Mouse (Mus musculus) intestine, postnatal 0 days (tissue): ENCODE data around the gene Rpl26. TPM values are rescaled to one million over a fixed set of nuclear protein-coding genes. Genes with fewer than 3 reads are reported as not detected.

Experiments used
- ATAC-seq: fragments of 200-750 bp; cut with Nextera tagmentation; 2 replicates; pipeline ENCODE4 v1.8.0; 2017; ENCODE audit warnings: mild to moderate bottlenecking, moderate TSS enrichment, moderate library complexity
- H3K27ac ChIP-seq: fragments of 300-500 bp; sonication (generic); 2 replicates; pipeline ENCODE4 v1.5.1; 2014; ENCODE audit warnings: mild to moderate bottlenecking, low read depth, low read length, moderate library complexity
- H3K27me3 ChIP-seq: fragments of 300-500 bp; sonication (generic); replicated peaks from 2 replicates; pipeline ENCODE4 v1.6.1; 2014; ENCODE audit warnings: low read length, mixed read lengths; ENCODE audit not compliant: control insufficient read depth, insufficient read depth
- H3K36me3 ChIP-seq: fragments of 300-500 bp; sonication (generic); 2 replicates; pipeline ENCODE4 v1.6.1; 2014; ENCODE audit warnings: mild to moderate bottlenecking, moderate library complexity; ENCODE audit not compliant: control insufficient read depth, insufficient read depth
- H3K4me1 ChIP-seq: fragments of 300-500 bp; sonication (generic); replicated peaks from 2 replicates; pipeline ENCODE4 v1.6.1; 2014; ENCODE audit warnings: antibody characterized with exemption, low read length, mixed read lengths; ENCODE audit not compliant: control insufficient read depth, insufficient read depth
- H3K4me2 ChIP-seq: fragments of 300-500 bp; sonication (generic); replicated peaks from 2 replicates; pipeline ENCODE4 v1.6.1; 2014; ENCODE audit warnings: low read depth, mild to moderate bottlenecking, moderate library complexity
- H3K4me3 ChIP-seq: fragments of 300-500 bp; sonication (generic); 2 replicates; pipeline ENCODE4 v1.5.1; 2014; ENCODE audit warnings: low read depth, low read length
- H3K9ac ChIP-seq: fragments of 300-500 bp; sonication (generic); 2 replicates; pipeline ENCODE4 v1.6.1; 2014; ENCODE audit warnings: mild to moderate bottlenecking, low read depth, low read length
- H3K9me3 ChIP-seq: fragments of 300-500 bp; sonication (generic); 2 replicates; pipeline ENCODE4 v1.6.1; 2016; ENCODE audit warnings: mixed run types; ENCODE audit not compliant: control insufficient read depth
- CTCF ChIP-seq: sonication (generic); IDR thresholded peaks from 2 replicates; pipeline ENCODE4 v1.5.1; 2016; ENCODE audit warnings: low read depth, mild to moderate bottlenecking, control low read depth, antibody characterized with exemption, moderate library complexity
- WGBS: fragments of 180-500 bp; shearing (Covaris S2); extraction: QIAGEN DNeasy Blood & Tissue Kit; methylation state at CpG from one replicate; pipeline ENCODE4 v1.1.7; 2014; 5-methylcytosine and 5-hydroxymethylcytosine counted together
- polyA plus RNA-seq: library from polyadenylated mRNA; unstranded; fragments of >200 nt; fragmentation: Nextera tagmentation; extraction: Ambion mirVana; gene quantifications from 2 replicates; pipeline ENCODE4 v1.2.1, GENCODE M21; 2015

The Rpl26 gene
- polyA plus RNA-seq, 1 experiment from 2014 or later, result 623 TPM

DNA sequence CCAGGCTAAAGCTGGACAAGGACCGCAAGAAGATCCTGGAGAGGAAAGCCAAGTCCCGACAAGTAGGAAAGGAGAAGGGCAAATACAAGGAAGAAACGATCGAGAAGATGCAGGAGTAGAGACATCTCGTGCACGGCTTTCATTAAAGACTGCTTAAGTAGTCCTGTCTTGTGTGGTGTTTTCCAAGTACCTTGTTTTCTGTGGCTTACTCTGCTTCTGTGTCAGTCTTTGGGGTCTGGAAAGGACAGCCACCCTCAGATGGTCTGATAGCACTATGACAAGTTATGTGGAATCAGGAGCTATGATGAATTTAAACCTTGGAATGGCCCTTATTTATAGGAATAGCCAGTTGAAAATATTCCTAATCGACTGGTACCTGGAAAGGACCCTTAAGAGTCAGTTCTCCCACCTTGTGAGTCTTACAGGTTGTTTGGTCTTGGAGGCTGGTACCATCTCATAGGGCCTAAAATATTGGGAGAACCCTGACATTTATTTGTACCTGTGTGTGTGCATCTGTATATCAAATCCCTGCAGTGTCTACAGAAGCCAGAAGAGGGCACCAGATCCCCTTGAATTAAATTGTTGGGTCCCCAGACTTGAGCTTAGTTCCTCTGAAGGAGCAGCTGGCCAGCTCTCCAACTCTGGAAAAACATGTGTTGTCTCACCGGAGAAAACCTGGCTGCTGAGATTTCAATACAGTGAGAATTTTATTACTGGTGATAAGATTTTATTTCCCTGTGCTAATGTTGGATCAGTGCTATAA lies 3.2 kb downstream of the Rpl26 start:
- Histone ChIP-seq H3K9ac (no peak overlapping the region), H3K4me2 (no peak overlapping the region), H3K27ac (no peak overlapping the region), H3K36me3 (peaks cover 34% of the 10 kb centered on the region), H3K4me1 (0 out of 2 replicates have a peak, but pooled peaks cover 3% of the 10 kb centered on the region), H3K4me3 (no peak overlapping the region), H3K27me3 (no peaks in the 10 kb centered on the region), H3K9me3 (no peaks in the 10 kb centered on the region)
- 77% methylated on average over 8 of the region's 8 CpGs for WGBS
- peak; percentile 79 for TF ChIP-seq CTCF
- no peak for ATAC-seq

DNA sequence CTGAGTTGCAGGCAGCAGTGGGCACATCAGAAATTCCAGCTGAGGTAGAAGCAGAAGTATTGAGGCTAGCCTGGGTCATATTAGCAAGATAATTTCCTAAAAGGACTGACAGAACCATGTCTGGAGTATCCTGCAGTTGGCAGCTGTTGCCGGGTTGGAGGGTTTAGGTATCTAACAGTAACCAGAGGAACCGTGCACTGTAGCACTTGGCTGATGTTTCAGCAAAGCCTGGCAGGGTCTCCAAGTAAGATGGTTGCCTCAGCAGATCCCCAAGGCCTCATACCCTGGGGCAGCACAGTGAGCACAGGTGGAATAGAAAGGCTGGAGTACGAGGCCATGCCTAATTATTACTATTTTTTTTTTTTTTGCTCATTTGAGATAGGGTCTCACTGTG lies 3.8 kb downstream of the Rpl26 start:
- WGBS, result 84% methylated on average over 3 of the region's 3 CpGs
- no peaks in the 10 kb centered on the region for H3K9me3 ChIP-seq
- no peak overlapping the region for H3K27ac ChIP-seq
- ATAC-seq, result no peak
- H3K9ac ChIP-seq, result no peak overlapping the region
- H3K36me3 ChIP-seq, result peaks cover 34% of the 10 kb centered on the region
- H3K4me1 ChIP-seq, result 0 out of 2 replicates have a peak, but pooled peaks cover 3% of the 10 kb centered on the region
- no peak for TF ChIP-seq CTCF
- no peak overlapping the region for H3K4me2 ChIP-seq
- H3K27me3 ChIP-seq, result no peaks in the 10 kb centered on the region
- no peak overlapping the region for H3K4me3 ChIP-seq

DNA sequence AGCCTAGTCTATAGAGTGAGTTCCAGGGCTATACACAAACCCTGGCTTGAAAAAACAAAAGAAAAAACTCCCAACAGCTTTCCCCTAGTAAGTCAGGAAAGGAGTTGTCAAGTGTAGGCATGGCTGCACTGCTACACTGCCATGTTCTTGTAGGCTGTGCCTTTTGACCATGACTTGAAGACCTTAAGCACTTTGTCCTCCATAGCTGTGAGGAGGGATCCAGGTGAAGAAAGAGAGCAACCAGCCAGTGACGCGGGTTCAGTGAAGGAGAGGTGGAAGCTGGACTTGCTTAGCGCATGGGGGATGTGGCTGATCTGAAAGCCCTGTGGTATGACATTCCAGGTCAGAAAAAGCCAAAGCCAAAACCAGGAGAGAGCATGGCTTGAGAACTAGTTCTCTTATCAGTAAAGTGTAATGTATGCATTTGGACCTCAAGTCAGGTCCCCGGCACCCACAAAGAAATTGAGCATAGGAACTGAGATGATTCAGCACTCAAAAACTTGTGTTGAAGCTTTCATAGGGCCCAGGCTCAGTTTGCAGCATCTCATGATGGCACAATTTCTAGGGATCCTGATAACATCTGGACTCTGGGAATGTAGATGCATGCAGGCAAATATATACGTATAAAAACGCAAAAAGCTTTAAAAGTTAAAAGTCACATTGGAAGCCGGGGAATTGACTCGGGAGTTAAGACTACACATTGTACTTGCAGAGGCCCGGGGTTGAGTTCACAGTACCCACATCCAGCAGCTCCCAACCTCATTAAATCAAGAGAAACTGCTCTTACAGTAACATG lies 4.5 kb downstream of the Rpl26 start:
- TF ChIP-seq CTCF, result no peak
- no peaks in the 10 kb centered on the region for H3K9me3 ChIP-seq
- no peak overlapping the region for H3K9ac ChIP-seq
- 89% methylated on average over 9 of the region's 9 CpGs for WGBS
- no peak overlapping the region for H3K4me3 ChIP-seq
- H3K27ac ChIP-seq, result peak overlapping the region; percentile 21; the same call in 1 of the 2 replicates
- no peak overlapping the region for H3K4me2 ChIP-seq
- 0 out of 2 replicates have a peak, but pooled peaks cover 2% of the 10 kb centered on the region for H3K4me1 ChIP-seq
- H3K27me3 ChIP-seq, result no peaks in the 10 kb centered on the region
- ATAC-seq, result no peak
- H3K36me3 ChIP-seq, result peaks cover 34% of the 10 kb centered on the region

DNA sequence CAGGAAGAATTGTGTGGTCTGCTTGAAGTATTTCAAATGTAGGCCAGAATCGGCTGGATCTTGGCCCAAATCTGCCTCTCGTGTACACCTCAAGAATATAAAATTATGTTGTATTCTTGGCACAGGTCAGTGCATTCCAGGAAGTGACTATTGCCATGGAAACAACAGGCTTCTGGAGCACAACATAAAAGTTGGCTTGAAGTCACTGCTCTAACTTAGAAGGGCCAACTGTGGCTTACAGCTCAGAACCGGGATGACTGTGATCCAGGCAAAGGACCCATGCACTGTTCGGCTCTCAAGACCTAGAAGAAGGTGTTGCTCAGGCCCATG lies 5.0 kb downstream of the Rpl26 start:
- Histone ChIP-seq H3K27ac (0 out of 2 replicates have a peak overlapping the region, but pooled peaks have one; percentile 21), H3K4me2 (no peak overlapping the region), H3K36me3 (peaks cover 34% of the 10 kb centered on the region), H3K27me3 (no peaks in the 10 kb centered on the region), H3K4me3 (no peak overlapping the region), H3K9me3 (no peaks in the 10 kb centered on the region), H3K9ac (no peak overlapping the region), H3K4me1 (no peaks in the 10 kb centered on the region)
- no peak for TF ChIP-seq CTCF
- WGBS, result 60% methylated on average over 4 of the region's 4 CpGs
- no peak for ATAC-seq

DNA sequence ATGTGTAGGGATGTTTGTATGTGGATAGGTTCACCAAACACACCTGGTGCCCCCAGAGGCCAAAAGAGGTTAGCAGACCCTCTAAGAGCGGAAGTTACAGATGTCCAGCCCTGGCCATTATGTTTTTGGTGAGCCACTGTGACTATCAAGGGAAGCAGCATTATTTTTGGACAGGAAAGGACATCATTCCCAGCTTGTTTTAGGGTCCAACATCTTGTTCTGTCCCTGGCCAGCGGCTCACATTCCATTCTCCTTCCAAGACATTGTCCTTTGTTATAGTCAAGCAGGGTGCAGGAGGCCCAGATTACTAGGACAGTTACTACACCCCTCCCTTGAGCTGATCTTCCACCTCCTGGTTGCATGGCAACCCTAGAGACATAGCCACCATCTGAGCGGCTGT lies 5.9 kb downstream of the Rpl26 start:
- Histone ChIP-seq H3K27ac (no peak overlapping the region), H3K4me3 (no peak overlapping the region), H3K9me3 (no peaks in the 10 kb centered on the region), H3K9ac (no peak overlapping the region), H3K4me2 (no peak overlapping the region), H3K4me1 (no peaks in the 10 kb centered on the region), H3K27me3 (no peaks in the 10 kb centered on the region), H3K36me3 (peaks cover 34% of the 10 kb centered on the region)
- no peak for ATAC-seq
- 67% methylated on average over 3 of the region's 3 CpGs for WGBS
- no peak for TF ChIP-seq CTCF

DNA sequence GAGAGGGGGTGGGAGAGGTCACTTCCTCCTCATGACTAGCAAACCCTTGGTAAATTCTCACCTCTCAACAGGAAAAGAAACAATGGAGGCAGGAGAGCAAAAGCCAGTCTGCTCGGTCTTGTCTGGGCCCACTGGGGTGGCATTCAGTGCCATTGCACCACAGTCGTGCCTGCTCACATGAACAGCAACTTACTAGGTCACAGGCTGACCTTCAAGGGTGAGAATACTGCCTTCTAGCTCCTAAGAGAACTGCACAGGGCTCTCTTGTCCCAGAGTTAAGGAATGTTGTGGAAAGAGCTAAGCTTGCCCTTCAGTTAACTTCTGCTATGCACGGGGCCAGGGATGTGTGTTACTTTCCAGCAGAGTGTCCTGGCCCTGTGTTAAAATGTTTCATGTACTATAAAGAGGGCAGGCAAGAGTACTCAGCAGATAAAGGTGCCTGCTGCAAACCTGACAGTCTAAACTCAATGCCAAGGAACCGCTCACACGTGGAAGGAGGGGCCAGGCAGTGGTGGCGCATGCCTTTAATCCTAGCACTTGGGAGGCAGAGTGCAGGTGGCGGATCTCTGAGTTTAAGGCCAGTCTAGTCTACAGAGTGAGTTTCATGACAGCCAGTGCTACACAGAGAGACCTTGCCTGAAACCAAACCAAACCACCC lies 7.6 kb downstream of the Rpl26 start:
- H3K27me3 ChIP-seq, result no peaks in the 10 kb centered on the region
- no peak overlapping the region for H3K9ac ChIP-seq
- H3K4me1 ChIP-seq, result no peaks in the 10 kb centered on the region
- TF ChIP-seq CTCF, result no peak
- H3K27ac ChIP-seq, result no peak overlapping the region
- H3K9me3 ChIP-seq, result no peaks in the 10 kb centered on the region
- no peak overlapping the region for H3K4me3 ChIP-seq
- H3K4me2 ChIP-seq, result no peak overlapping the region
- WGBS, result 45% methylated on average over 7 of the region's 7 CpGs
- H3K36me3 ChIP-seq, result peaks cover 25% of the 10 kb centered on the region
- no peak for ATAC-seq
